Mouse (Mus musculus) olfactory bulb, adult 2 months (tissue): ENCODE data around the gene Phxr2.

Experiments used
- CTCF ChIP-seq: fragments of 200-500 bp; IDR thresholded peaks from 2 replicates; pipeline ENCODE4 v1.5.1; 2012; ENCODE audit warnings: low read depth, mild to moderate bottlenecking, low read length, moderate library complexity; ENCODE audit not compliant: insufficient read depth
- POLR2A ChIP-seq: fragments of 200-500 bp; IDR thresholded peaks from 2 replicates; pipeline ENCODE4 v1.6.1; 2012; ENCODE audit warnings: mild to moderate bottlenecking, low read depth, low read length, moderate library complexity; ENCODE audit not compliant: insufficient read depth

GRCm38 (mm10) chr10:99113533-99113932, 12.6 kb downstream of the Phxr2 start:
- no peak for TF ChIP-seq CTCF
- TF ChIP-seq POLR2A = no peak
